Comparison of ENCODE assay signal across 17 mouse cellular contexts in the genomic region with DNA sequence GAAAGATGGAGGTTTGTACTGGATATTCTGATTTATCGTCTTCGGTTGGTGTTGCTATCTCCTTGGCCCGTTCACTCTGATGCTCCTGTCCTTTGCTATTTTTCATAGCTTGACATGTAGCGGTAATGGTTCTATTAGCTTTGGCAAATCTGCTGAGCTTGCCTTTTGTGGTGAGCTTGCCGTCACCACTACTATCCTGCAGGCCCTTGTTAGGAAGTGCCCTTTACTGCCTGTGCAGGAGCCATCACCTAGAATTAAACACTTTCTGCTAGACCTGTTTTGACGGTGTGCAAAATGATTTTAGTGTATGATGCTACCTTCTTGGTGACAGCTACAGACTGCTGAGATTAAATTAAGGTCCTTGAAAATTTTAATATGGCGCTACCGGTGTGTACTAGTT.
DNase-seq lines count a peak whose midpoint lies in the region; ATAC-seq and TF ChIP-seq lines count a peak whose summit lies in the region.
"Had no signal": no experiment of that assay in that cellular context is flagged by ENCODE, and none has a peak within 500 bp of the region (broad histone marks: within the 10 kb centered on the region; RNA-seq: fewer than 3 reads in every experiment).

No protein-coding gene starts in this region.

- no peaks in the 10 kb centered on the region for H3K9me3 ChIP-seq in heart, embryonic 15.5 days (replicated peaks)
- H3K9me3 ChIP-seq in hindbrain, embryonic 16.5 days (ENCODE audit: control insufficient read depth, low read length): no peaks in the 10 kb centered on the region
- H3K9me3 ChIP-seq: embryonic facial prominence, embryonic 10.5 days; forebrain, embryonic 13.5 days; heart, embryonic 10.5 days; intestine, embryonic 15.5 days had no signal

- no peak overlapping the region for H3K4me3 ChIP-seq in heart, embryonic 15.5 days
- H3K4me3 ChIP-seq in left cerebral cortex, adult 2 months: no peak overlapping the region
- H3K4me3 ChIP-seq in hindbrain, embryonic 16.5 days (ENCODE audit: low read length): no peak overlapping the region
- H3K4me3 ChIP-seq: embryonic facial prominence, embryonic 10.5 days; forebrain, embryonic 13.5 days; heart, embryonic 10.5 days; intestine, embryonic 15.5 days had no signal

- H3K27me3 ChIP-seq in heart, embryonic 15.5 days: no peaks in the 10 kb centered on the region
- no peaks in the 10 kb centered on the region for H3K27me3 ChIP-seq in hindbrain, embryonic 16.5 days (replicated peaks; ENCODE audit: control insufficient read depth, insufficient read depth, low read length)
- H3K27me3 ChIP-seq: forebrain, embryonic 13.5 days; intestine, embryonic 15.5 days had no signal

- peaks cover 8% of the 10 kb centered on the region; the same call in 1 of the 2 replicates for H3K4me1 ChIP-seq in heart, embryonic 15.5 days (replicated peaks)
- peaks cover 3% of the 10 kb centered on the region; the same call in 1 of the 2 replicates for H3K4me1 ChIP-seq in hindbrain, embryonic 16.5 days (ENCODE audit: control insufficient read depth, insufficient read depth, low read depth, low read length)
- H3K4me1 ChIP-seq: forebrain, embryonic 13.5 days; intestine, embryonic 15.5 days had no signal

- no peak for TF ChIP-seq CTCF in left cerebral cortex, adult 2 months (IDR thresholded peaks at IDR 0.05)

- peak overlapping the region; percentile 1; the same call in 1 of the 2 replicates for H3K27ac ChIP-seq in heart, embryonic 15.5 days
- peak overlapping the region; percentile 60 for H3K27ac ChIP-seq in left cerebral cortex, adult 2 months
- H3K27ac ChIP-seq in hindbrain, embryonic 16.5 days (ENCODE audit: low read depth, low read length): no peak overlapping the region
- H3K27ac ChIP-seq: embryonic facial prominence, embryonic 10.5 days; forebrain, embryonic 13.5 days; heart, embryonic 10.5 days; intestine, embryonic 15.5 days had no signal

- WGBS in heart, embryonic 15.5 days: 59% methylated on average over 8 of the region's 8 CpGs
- 78% methylated on average over 8 of the region's 8 CpGs for WGBS in hindbrain, embryonic 16.5 days

- DNase-seq in heart, postnatal 36 days: no peak
- DNase-seq in left cerebral cortex, adult 2 months (ENCODE audit: extremely low spot score in 1 of 2, low spot score in 2 of 2): no peak
- DNase-seq in left cerebral cortex, adult 18-20 months (ENCODE audit: low spot score in 2 of 2): no peak
- DNase-seq in gastrocnemius, postnatal 25 days: no peak
- no peak for DNase-seq in adrenal gland, postnatal 36 days
- DNase-seq: adrenal gland, postnatal 10 days; cerebellum, adult 2 months; cerebellum, postnatal 10 days; forebrain, postnatal 0 days; heart, adult 18-20 months; heart, postnatal 14 days had no signal

- no peak overlapping the region for H3K9ac ChIP-seq in heart, embryonic 15.5 days
- H3K9ac ChIP-seq in hindbrain, embryonic 16.5 days (ENCODE audit: low read depth, low read length): no peak overlapping the region
- H3K9ac ChIP-seq: forebrain, embryonic 13.5 days; forebrain, postnatal 0 days; intestine, embryonic 15.5 days had no signal

- intact Hi-C loops in heart, postnatal 36 days (cut with DNase I): no loop called here
- intact Hi-C loops in left cerebral cortex, adult 2 months (cut with DNase I): no loop called here

- no peak for ATAC-seq in heart, embryonic 15.5 days (replicated peaks; ENCODE audit: insufficient number of reproducible peaks, insufficient read depth, low FRiP score, low read depth)
- ATAC-seq in hindbrain, embryonic 16.5 days: peak; percentile 44
- ATAC-seq: forebrain, embryonic 13.5 days; forebrain, postnatal 0 days; intestine, embryonic 15.5 days had no signal

- H3K4me2 ChIP-seq in heart, embryonic 15.5 days: no peak overlapping the region
- H3K4me2 ChIP-seq in hindbrain, embryonic 16.5 days (ENCODE audit: low read length): no peak overlapping the region
- H3K4me2 ChIP-seq: forebrain, embryonic 13.5 days; intestine, embryonic 15.5 days had no signal

- no peaks in the 10 kb centered on the region for H3K36me3 ChIP-seq in heart, embryonic 15.5 days
- no peaks in the 10 kb centered on the region for H3K36me3 ChIP-seq in hindbrain, embryonic 16.5 days (ENCODE audit: control insufficient read depth, insufficient read depth, low read length)
- H3K36me3 ChIP-seq: embryonic facial prominence, embryonic 10.5 days; heart, embryonic 10.5 days; intestine, embryonic 15.5 days had no signal
